Mouse (Mus musculus) brain, embryonic 14.5 days (tissue): ENCODE data around the gene Trmt61a.

ENCODE experiments used
- CTCF ChIP-seq: fragments of 200-500 bp; IDR thresholded peaks from 2 replicates; pipeline ENCODE4 v1.5.1; 2012; ENCODE audit warnings: inconsistent platforms, mild to moderate bottlenecking, moderate library complexity, borderline replicate concordance; ENCODE audit not compliant: insufficient read depth, insufficient read length; ENCODE audit errors: extremely low read depth
- POLR2A ChIP-seq: fragments of 200-500 bp; IDR thresholded peaks from 2 replicates; pipeline ENCODE4 v1.6.1; 2012; ENCODE audit warnings: mild to moderate bottlenecking, inconsistent platforms, borderline replicate concordance; ENCODE audit not compliant: poor library complexity, insufficient read depth, insufficient read length, severe bottlenecking; ENCODE audit errors: extremely low read depth

GRCm38 (mm10) chr12:111680661-111681060 is 2.8 kb downstream of the Trmt61a start:
- no peak for TF ChIP-seq POLR2A
- no peak for TF ChIP-seq CTCF
